Mouse (Mus musculus): ENCODE measurements at regions not wholly inside any gene's neighbourhood (a gene's known extent, or its start where the extent isn't known, plus 50 kb on each side); places are given as distances from the start of the nearest gene placed in this dataset.

GRCm38 (mm10) chr11:52591596-52592180 is 172.7 kb upstream of the Fstl4 start:
- no peak overlapping the region for H3K9ac ChIP-seq
- no peaks in the 10 kb centered on the region for H3K9me3 ChIP-seq
- no peak overlapping the region for H3K4me3 ChIP-seq
- no peak overlapping the region for H3K4me2 ChIP-seq
- H3K36me3 ChIP-seq: no peaks in the 10 kb centered on the region
- 51% methylated on average over 9 of the region's 9 CpGs for WGBS
- H3K27me3 ChIP-seq: no peaks in the 10 kb centered on the region
- no peak overlapping the region for H3K27ac ChIP-seq
- H3K4me1 ChIP-seq: no peaks in the 10 kb centered on the region
- no peak for ATAC-seq (ENCODE audit: borderline replicate concordance, extremely low read depth, low FRiP score, low TSS enrichment)

GRCm38 (mm10) chr11:52594092-52594491 is 170.3 kb upstream of the Fstl4 start:
- no peaks in the 10 kb centered on the region for H3K36me3 ChIP-seq
- H3K27me3 ChIP-seq: no peaks in the 10 kb centered on the region
- H3K4me3 ChIP-seq: no peak overlapping the region
- no peak overlapping the region for H3K4me2 ChIP-seq
- H3K9ac ChIP-seq: no peak overlapping the region
- no peaks in the 10 kb centered on the region for H3K9me3 ChIP-seq
- no peaks in the 10 kb centered on the region for H3K4me1 ChIP-seq
- WGBS: 81% methylated on average over 4 of the region's 4 CpGs
- ATAC-seq (ENCODE audit: borderline replicate concordance, extremely low read depth, low FRiP score, low TSS enrichment): no peak
- no peak overlapping the region for H3K27ac ChIP-seq

GRCm38 (mm10) chr11:52601196-52601595 is 163.2 kb upstream of the Fstl4 start:
- Histone ChIP-seq H3K4me2 (no peak overlapping the region), H3K9me3 (no peaks in the 10 kb centered on the region), H3K4me3 (no peak overlapping the region), H3K27ac (no peak overlapping the region), H3K27me3 (no peaks in the 10 kb centered on the region), H3K36me3 (no peaks in the 10 kb centered on the region), H3K4me1 (no peaks in the 10 kb centered on the region), H3K9ac (no peak overlapping the region)
- no peak for ATAC-seq (ENCODE audit: borderline replicate concordance, extremely low read depth, low FRiP score, low TSS enrichment)
- 75% methylated on average over 6 of the region's 6 CpGs for WGBS

- 73% methylated on average over 15 of the region's 15 CpGs for WGBS
- Histone ChIP-seq H3K4me3 (no peak overlapping the region), H3K9ac (no peak overlapping the region), H3K27ac (no peak overlapping the region), H3K36me3 (no peaks in the 10 kb centered on the region), H3K9me3 (no peaks in the 10 kb centered on the region), H3K4me2 (no peak overlapping the region), H3K4me1 (no peaks in the 10 kb centered on the region), H3K27me3 (no peaks in the 10 kb centered on the region)
- no peak for ATAC-seq (ENCODE audit: borderline replicate concordance, extremely low read depth, low FRiP score, low TSS enrichment)
Observed at GRCm38 (mm10) chr11:52602061-52602561, 162.3 kb upstream of the Fstl4 start.

- Histone ChIP-seq H3K9me3 (no peaks in the 10 kb centered on the region), H3K4me3 (no peak overlapping the region), H3K9ac (no peak overlapping the region), H3K4me1 (no peaks in the 10 kb centered on the region), H3K27ac (no peak overlapping the region), H3K4me2 (no peak overlapping the region), H3K27me3 (no peaks in the 10 kb centered on the region), H3K36me3 (no peaks in the 10 kb centered on the region)
- no peak for ATAC-seq (ENCODE audit: borderline replicate concordance, extremely low read depth, low FRiP score, low TSS enrichment)
- WGBS: 67% methylated on average over 5 of the region's 5 CpGs
Observed at GRCm38 (mm10) chr11:52602796-52603195, 161.6 kb upstream of the Fstl4 start.

GRCm38 (mm10) chr11:52610681-52611165 is 153.7 kb upstream of the Fstl4 start:
- Histone ChIP-seq H3K27me3 (no peaks in the 10 kb centered on the region), H3K4me1 (no peaks in the 10 kb centered on the region), H3K27ac (no peak overlapping the region), H3K36me3 (no peaks in the 10 kb centered on the region), H3K4me3 (no peak overlapping the region), H3K9ac (no peak overlapping the region), H3K9me3 (peaks cover 3% of the 10 kb centered on the region; the same call in 1 of the 2 replicates), H3K4me2 (no peak overlapping the region)
- WGBS: 90% methylated on average over 1 of the region's 1 CpGs
- ATAC-seq (ENCODE audit: borderline replicate concordance, extremely low read depth, low FRiP score, low TSS enrichment): no peak

GRCm38 (mm10) chr11:52615622-52616021 is 148.8 kb upstream of the Fstl4 start:
- H3K27me3 ChIP-seq: no peaks in the 10 kb centered on the region
- H3K4me2 ChIP-seq: no peak overlapping the region
- 49% methylated on average over 4 of the region's 4 CpGs for WGBS
- H3K4me1 ChIP-seq: 0 out of 2 replicates have a peak, but pooled peaks cover 7% of the 10 kb centered on the region
- peak; percentile 46; the same call in 1 of the 2 replicates for ATAC-seq (ENCODE audit: borderline replicate concordance, extremely low read depth, low FRiP score, low TSS enrichment)
- no peak overlapping the region for H3K9ac ChIP-seq
- no peaks in the 10 kb centered on the region for H3K36me3 ChIP-seq
- H3K27ac ChIP-seq: no peak overlapping the region
- no peaks in the 10 kb centered on the region for H3K9me3 ChIP-seq
- H3K4me3 ChIP-seq: no peak overlapping the region

- no peaks in the 10 kb centered on the region for H3K36me3 ChIP-seq
- H3K9me3 ChIP-seq: no peaks in the 10 kb centered on the region
- WGBS: 61% methylated on average over 9 of the region's 9 CpGs
- H3K27ac ChIP-seq: no peak overlapping the region
- H3K9ac ChIP-seq: no peak overlapping the region
- H3K4me1 ChIP-seq: 0 out of 2 replicates have a peak, but pooled peaks cover 10% of the 10 kb centered on the region
- H3K4me2 ChIP-seq: no peak overlapping the region
- no peak overlapping the region for H3K4me3 ChIP-seq
- ATAC-seq (ENCODE audit: borderline replicate concordance, extremely low read depth, low FRiP score, low TSS enrichment): no peak
- no peaks in the 10 kb centered on the region for H3K27me3 ChIP-seq
Observed at GRCm38 (mm10) chr11:52618646-52619045, 145.8 kb upstream of the Fstl4 start.

GRCm38 (mm10) chr11:52622861-52623260 is 141.6 kb upstream of the Fstl4 start:
- no peaks in the 10 kb centered on the region for H3K9me3 ChIP-seq
- H3K36me3 ChIP-seq: no peaks in the 10 kb centered on the region
- H3K4me1 ChIP-seq: 0 out of 2 replicates have a peak, but pooled peaks cover 3% of the 10 kb centered on the region
- H3K4me3 ChIP-seq: no peak overlapping the region
- no peak overlapping the region for H3K4me2 ChIP-seq
- ATAC-seq (ENCODE audit: borderline replicate concordance, extremely low read depth, low FRiP score, low TSS enrichment): no peak
- H3K9ac ChIP-seq: no peak overlapping the region
- 34% methylated on average over 4 of the region's 4 CpGs for WGBS
- peak overlapping the region; percentile 75 for H3K27ac ChIP-seq
- no peaks in the 10 kb centered on the region for H3K27me3 ChIP-seq

- no peaks in the 10 kb centered on the region for H3K9me3 ChIP-seq
- H3K4me1 ChIP-seq: 0 out of 2 replicates have a peak, but pooled peaks cover 4% of the 10 kb centered on the region
- H3K27ac ChIP-seq: peak overlapping the region; percentile 12; the same call in 1 of the 2 replicates
- WGBS: 24% methylated on average over 2 of the region's 2 CpGs
- H3K27me3 ChIP-seq: no peaks in the 10 kb centered on the region
- no peak for ATAC-seq (ENCODE audit: borderline replicate concordance, extremely low read depth, low FRiP score, low TSS enrichment)
- no peaks in the 10 kb centered on the region for H3K36me3 ChIP-seq
- no peak overlapping the region for H3K9ac ChIP-seq
- no peak overlapping the region for H3K4me3 ChIP-seq
- no peak overlapping the region for H3K4me2 ChIP-seq
Observed at GRCm38 (mm10) chr11:52628875-52629274, 135.6 kb upstream of the Fstl4 start.

GRCm38 (mm10) chr11:52629776-52630175 is 134.7 kb upstream of the Fstl4 start:
- ATAC-seq (ENCODE audit: borderline replicate concordance, extremely low read depth, low FRiP score, low TSS enrichment): no peak
- WGBS: 43% methylated on average over 5 of the region's 5 CpGs
- Histone ChIP-seq H3K4me2 (no peak overlapping the region), H3K9ac (no peak overlapping the region), H3K4me1 (0 out of 2 replicates have a peak, but pooled peaks cover 4% of the 10 kb centered on the region), H3K36me3 (no peaks in the 10 kb centered on the region), H3K4me3 (no peak overlapping the region), H3K9me3 (no peaks in the 10 kb centered on the region), H3K27ac (no peak overlapping the region), H3K27me3 (no peaks in the 10 kb centered on the region)

- WGBS: 47% methylated on average over 3 of the region's 3 CpGs
- H3K4me1 ChIP-seq: 0 out of 2 replicates have a peak, but pooled peaks cover 4% of the 10 kb centered on the region
- no peak overlapping the region for H3K27ac ChIP-seq
- no peak for ATAC-seq (ENCODE audit: borderline replicate concordance, extremely low read depth, low FRiP score, low TSS enrichment)
- H3K27me3 ChIP-seq: no peaks in the 10 kb centered on the region
- no peak overlapping the region for H3K9ac ChIP-seq
- H3K4me3 ChIP-seq: no peak overlapping the region
- H3K36me3 ChIP-seq: no peaks in the 10 kb centered on the region
- H3K9me3 ChIP-seq: no peaks in the 10 kb centered on the region
- no peak overlapping the region for H3K4me2 ChIP-seq
Observed at GRCm38 (mm10) chr11:52631579-52631978, 132.9 kb upstream of the Fstl4 start.
